Mouse (Mus musculus): ENCODE measurements around the gene Lgals12. TPM values are rescaled to one million over a fixed set of nuclear protein-coding genes. Genes with fewer than 3 reads are reported as not detected.

Gene Lgals12
- total and polyA plus RNA-seq, 2 experiments from 2014 or later, result 0.19 to 0.21 TPM

DNA sequence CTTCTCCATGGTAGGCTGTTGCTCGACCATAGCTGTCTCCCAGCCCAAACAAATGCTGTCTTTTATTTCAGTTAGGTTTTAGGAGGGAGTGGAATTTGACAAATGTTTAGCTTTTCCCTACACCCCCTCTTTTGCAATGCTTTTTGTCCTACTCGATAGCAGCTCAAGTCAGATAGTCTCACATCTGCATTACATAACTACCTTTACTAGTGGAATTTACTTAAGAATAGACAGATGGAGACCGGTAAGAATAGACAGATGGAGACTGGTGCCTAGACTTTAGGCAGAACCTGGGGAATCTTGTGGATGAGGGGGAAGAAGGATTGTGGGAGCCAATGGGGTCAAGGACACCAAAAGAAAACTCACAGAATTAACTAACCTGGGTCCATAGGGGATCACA, 23.4 kb downstream of the Lgals12 start:
- no peak for DNase-seq
- Histone ChIP-seq H3K36me3 (ENCODE audit: insufficient read depth) (no peaks in the 10 kb centered on the region), H3K4me1 (ENCODE audit: insufficient read depth) (no peaks in the 10 kb centered on the region), H3K9ac (no peak overlapping the region), H3K4me3 (ENCODE audit: low read depth, low read length) (no peak overlapping the region), H3K4me2 (ENCODE audit: low read depth) (no peak overlapping the region), H3K9me3 (ENCODE audit: low read length) (no peaks in the 10 kb centered on the region), H3K27me3 (ENCODE audit: insufficient read depth, low read length) (no peaks in the 10 kb centered on the region), H3K27ac (ENCODE audit: low read depth, low read length) (no peak overlapping the region)
- no peak for ATAC-seq
- 82% methylated on average over 3 of the region's 3 CpGs for WGBS
- TF ChIP-seq CTCF (IDR thresholded peaks at IDR 0.05; ENCODE audit: low read depth), result no peak

DNA sequence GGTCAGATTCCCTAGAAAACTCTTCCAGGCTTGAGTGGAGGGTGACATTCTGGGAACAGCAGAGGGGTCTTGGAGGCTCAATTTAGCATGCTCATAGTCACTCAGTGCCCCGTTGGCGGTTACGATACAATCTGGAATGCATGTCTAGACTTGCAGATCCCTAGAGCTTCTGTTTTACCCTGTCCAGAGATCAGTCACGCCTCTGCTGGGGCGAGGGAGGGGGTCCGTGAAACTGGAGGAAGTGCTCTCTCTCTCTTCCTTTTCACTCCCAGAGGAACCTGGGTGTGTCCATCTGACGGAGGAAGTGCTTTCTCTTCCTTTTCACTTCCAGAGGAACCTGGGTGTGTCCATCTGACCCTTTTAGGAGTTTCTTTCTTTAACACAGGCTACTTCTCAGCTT, 23.9 kb downstream of the Lgals12 start:
- no peak overlapping the region for H3K4me3 ChIP-seq (ENCODE audit: low read depth, low read length)
- 74% methylated on average over 7 of the region's 7 CpGs for WGBS
- no peak overlapping the region for H3K4me2 ChIP-seq (ENCODE audit: low read depth)
- no peaks in the 10 kb centered on the region for H3K9me3 ChIP-seq (ENCODE audit: low read length)
- no peaks in the 10 kb centered on the region for H3K4me1 ChIP-seq (ENCODE audit: insufficient read depth)
- no peak overlapping the region for H3K27ac ChIP-seq (ENCODE audit: low read depth, low read length)
- no peak overlapping the region for H3K9ac ChIP-seq
- TF ChIP-seq CTCF (IDR thresholded peaks at IDR 0.05; ENCODE audit: low read depth), result no peak
- H3K36me3 ChIP-seq (ENCODE audit: insufficient read depth), result no peaks in the 10 kb centered on the region
- no peak for ATAC-seq
- no peaks in the 10 kb centered on the region for H3K27me3 ChIP-seq (ENCODE audit: insufficient read depth, low read length)
- DNase-seq, result no peak

DNA sequence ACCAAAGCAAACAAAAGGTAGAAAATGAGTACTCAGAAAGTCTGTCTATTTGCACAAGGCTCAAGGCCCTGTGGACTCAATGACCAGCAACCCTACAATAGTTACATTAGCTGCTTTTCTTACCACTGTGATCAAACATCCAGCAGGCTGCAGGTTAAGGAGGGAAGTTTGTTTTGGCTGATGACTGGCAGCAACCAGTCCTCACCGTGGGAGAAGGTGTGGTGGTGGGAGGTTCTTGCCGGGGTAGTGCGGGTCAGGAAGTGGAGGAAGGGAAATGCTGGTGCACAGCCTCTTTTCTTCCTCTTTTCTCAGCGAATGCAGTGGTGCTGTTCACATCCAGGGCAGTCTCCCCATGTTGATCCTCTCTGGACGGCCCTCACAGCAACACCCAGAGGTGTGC, 26.0 kb downstream of the Lgals12 start:
- WGBS, result 69% methylated on average over 5 of the region's 5 CpGs
- no peak overlapping the region for H3K4me3 ChIP-seq (ENCODE audit: low read depth, low read length)
- ATAC-seq (no peak), DNase-seq (no peak)
- H3K27ac ChIP-seq (ENCODE audit: low read depth, low read length), result no peak overlapping the region
- no peaks in the 10 kb centered on the region for H3K4me1 ChIP-seq (ENCODE audit: insufficient read depth)
- no peak for TF ChIP-seq CTCF (IDR thresholded peaks at IDR 0.05; ENCODE audit: low read depth)
- H3K27me3 ChIP-seq (ENCODE audit: insufficient read depth, low read length), result no peaks in the 10 kb centered on the region
- no peaks in the 10 kb centered on the region for H3K36me3 ChIP-seq (ENCODE audit: insufficient read depth)
- no peaks in the 10 kb centered on the region for H3K9me3 ChIP-seq (ENCODE audit: low read length)
- no peak overlapping the region for H3K4me2 ChIP-seq (ENCODE audit: low read depth)
- no peak overlapping the region for H3K9ac ChIP-seq

DNA sequence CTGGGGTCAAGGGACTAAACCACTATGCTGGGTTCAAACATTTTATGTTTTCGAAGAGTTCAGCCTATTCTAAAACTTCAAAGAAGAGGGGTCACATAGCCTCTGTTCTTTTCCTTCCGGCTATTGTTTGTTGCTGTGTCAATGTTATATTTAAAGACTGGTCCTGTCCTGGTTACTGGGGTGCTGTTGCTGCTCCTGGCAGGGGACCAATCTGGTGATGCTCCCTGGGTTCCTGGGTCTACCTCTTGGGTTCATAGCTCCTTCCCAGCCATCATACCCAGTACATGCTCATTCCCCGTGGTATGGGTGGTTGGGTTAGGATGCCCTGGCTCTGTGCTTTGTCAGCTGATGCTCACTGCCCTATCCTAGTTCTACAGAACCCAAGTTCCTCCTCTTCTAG, 29.3 kb downstream of the Lgals12 start:
- no peak overlapping the region for H3K27ac ChIP-seq (ENCODE audit: low read depth, low read length)
- no peak for TF ChIP-seq CTCF (IDR thresholded peaks at IDR 0.05; ENCODE audit: low read depth)
- no peak overlapping the region for H3K4me2 ChIP-seq (ENCODE audit: low read depth)
- no peak overlapping the region for H3K4me3 ChIP-seq (ENCODE audit: low read depth, low read length)
- H3K36me3 ChIP-seq (ENCODE audit: insufficient read depth), result no peaks in the 10 kb centered on the region
- DNase-seq (no peak), ATAC-seq (no peak)
- no peak overlapping the region for H3K9ac ChIP-seq
- no peaks in the 10 kb centered on the region for H3K27me3 ChIP-seq (ENCODE audit: insufficient read depth, low read length)
- WGBS, result 91% methylated on average over 3 of the region's 3 CpGs
- H3K9me3 ChIP-seq (ENCODE audit: low read length), result no peaks in the 10 kb centered on the region
- H3K4me1 ChIP-seq (ENCODE audit: insufficient read depth), result no peaks in the 10 kb centered on the region

DNA sequence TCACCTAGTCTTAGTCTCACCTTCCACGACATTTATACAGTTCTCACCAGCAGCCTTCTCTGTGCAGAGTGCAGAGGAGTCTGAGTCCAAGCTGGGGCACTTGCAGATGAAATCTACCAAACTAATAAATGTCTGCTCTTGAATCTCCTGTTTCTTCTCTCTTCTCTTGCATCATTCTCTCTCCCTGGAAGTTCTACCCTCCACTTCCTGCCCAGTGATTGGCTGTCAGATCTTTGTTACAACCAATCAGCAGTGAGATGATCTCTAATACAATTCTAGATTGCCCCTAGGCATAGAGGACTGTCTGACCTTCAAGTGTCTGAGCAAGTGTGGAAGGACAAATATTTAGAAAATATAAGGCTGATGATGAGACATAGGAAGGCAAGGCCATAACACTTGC, 30.8 kb downstream of the Lgals12 start:
- no peaks in the 10 kb centered on the region for H3K27me3 ChIP-seq (ENCODE audit: insufficient read depth, low read length)
- DNase-seq (no peak), ATAC-seq (no peak)
- no peak overlapping the region for H3K9ac ChIP-seq
- no peak overlapping the region for H3K27ac ChIP-seq (ENCODE audit: low read depth, low read length)
- no peaks in the 10 kb centered on the region for H3K4me1 ChIP-seq (ENCODE audit: insufficient read depth)
- H3K36me3 ChIP-seq (ENCODE audit: insufficient read depth), result no peaks in the 10 kb centered on the region
- no peak for TF ChIP-seq CTCF (IDR thresholded peaks at IDR 0.05; ENCODE audit: low read depth)
- no peak overlapping the region for H3K4me2 ChIP-seq (ENCODE audit: low read depth)
- 85% methylated on average over 1 of the region's 1 CpGs for WGBS
- no peak overlapping the region for H3K4me3 ChIP-seq (ENCODE audit: low read depth, low read length)
- H3K9me3 ChIP-seq (ENCODE audit: low read length), result no peaks in the 10 kb centered on the region

GRCm38 (mm10) chr19:7569650-7570049, 37.3 kb downstream of the Lgals12 start:
- Histone ChIP-seq H3K4me2 (ENCODE audit: low read depth) (no peak overlapping the region), H3K27ac (ENCODE audit: low read depth, low read length) (no peak overlapping the region), H3K4me1 (ENCODE audit: insufficient read depth) (no peaks in the 10 kb centered on the region), H3K4me3 (ENCODE audit: low read depth, low read length) (no peak overlapping the region), H3K27me3 (ENCODE audit: insufficient read depth, low read length) (no peaks in the 10 kb centered on the region), H3K36me3 (ENCODE audit: insufficient read depth) (no peaks in the 10 kb centered on the region), H3K9ac (no peak overlapping the region), H3K9me3 (ENCODE audit: low read length) (no peaks in the 10 kb centered on the region)
- TF ChIP-seq CTCF (IDR thresholded peaks at IDR 0.05; ENCODE audit: low read depth), result no peak
- DNase-seq, result no peak
- ATAC-seq, result no peak
- 82% methylated on average over 5 of the region's 5 CpGs for WGBS

DNA sequence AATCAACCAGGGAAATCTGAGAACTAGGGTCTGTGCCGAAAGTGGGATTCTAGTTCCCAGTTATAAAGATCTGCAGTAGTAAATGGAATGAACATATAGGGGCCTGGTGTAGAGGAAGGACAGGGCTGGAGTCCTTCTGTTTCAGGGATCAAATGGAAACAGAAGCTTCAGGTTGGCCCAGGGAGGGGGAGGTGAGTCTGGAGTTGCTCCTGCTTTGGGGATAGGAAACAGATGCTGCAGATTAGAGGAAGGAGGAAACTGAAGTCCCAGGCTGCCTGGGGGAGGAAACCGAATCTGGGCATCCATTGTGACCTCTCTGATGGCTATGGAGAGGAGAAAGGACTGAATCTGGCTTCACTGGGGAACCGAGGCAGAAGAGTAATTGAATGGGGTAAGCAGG, 38.6 kb downstream of the Lgals12 start:
- 66% methylated on average over 3 of the region's 3 CpGs for WGBS

GRCm38 (mm10) chr19:7566826-7567225, 40.2 kb downstream of the Lgals12 start:
- no peak for ATAC-seq
- Histone ChIP-seq H3K9ac (no peak overlapping the region), H3K4me1 (ENCODE audit: insufficient read depth) (no peaks in the 10 kb centered on the region), H3K9me3 (ENCODE audit: low read length) (no peaks in the 10 kb centered on the region), H3K27me3 (ENCODE audit: insufficient read depth, low read length) (no peaks in the 10 kb centered on the region), H3K4me3 (ENCODE audit: low read depth, low read length) (no peak overlapping the region), H3K36me3 (ENCODE audit: insufficient read depth) (no peaks in the 10 kb centered on the region), H3K27ac (ENCODE audit: low read depth, low read length) (no peak overlapping the region), H3K4me2 (ENCODE audit: low read depth) (no peak overlapping the region)
- WGBS, result 45% methylated on average over 3 of the region's 3 CpGs
- no peak for TF ChIP-seq CTCF (IDR thresholded peaks at IDR 0.05; ENCODE audit: low read depth)
- no peak for DNase-seq

More for the DNA sequence above, 38.6 kb downstream of the Lgals12 start:
- no peak overlapping the region for H3K4me3 ChIP-seq (ENCODE audit: low read depth, low read length)
- no peaks in the 10 kb centered on the region for H3K4me1 ChIP-seq (ENCODE audit: insufficient read depth)
- no peak overlapping the region for H3K9ac ChIP-seq
- no peak overlapping the region for H3K4me2 ChIP-seq (ENCODE audit: low read depth)
- no peak for ATAC-seq
- H3K27me3 ChIP-seq (ENCODE audit: insufficient read depth, low read length), result no peaks in the 10 kb centered on the region
- DNase-seq, result no peak
- no peak for TF ChIP-seq CTCF (IDR thresholded peaks at IDR 0.05; ENCODE audit: low read depth)
- H3K36me3 ChIP-seq (ENCODE audit: insufficient read depth), result no peaks in the 10 kb centered on the region
- no peak overlapping the region for H3K27ac ChIP-seq (ENCODE audit: low read depth, low read length)
- H3K9me3 ChIP-seq (ENCODE audit: low read length), result no peaks in the 10 kb centered on the region
